Mouse (Mus musculus): ENCODE results near the gene Prdm16.

Gene Prdm16

DNA sequence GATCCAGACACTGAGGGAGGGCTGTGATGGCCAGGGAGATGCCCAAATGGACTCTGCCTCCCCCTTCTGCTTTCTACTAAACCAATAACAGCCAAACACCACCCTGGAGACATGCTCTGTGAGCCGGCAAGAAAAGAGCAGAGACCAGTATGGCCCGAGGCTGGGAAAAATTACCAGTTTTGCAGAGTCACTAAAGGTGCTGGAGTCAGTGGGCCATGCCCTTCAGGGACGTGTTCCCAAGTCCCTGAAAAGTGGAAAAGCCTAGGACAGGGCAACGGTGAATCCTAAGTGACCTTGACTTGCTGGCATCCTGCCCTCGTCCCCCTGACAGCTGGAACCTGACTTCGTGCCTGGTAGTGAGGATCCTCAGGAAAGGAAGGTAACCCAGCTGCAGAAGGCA lies 5.8 kb upstream of the Prdm16 start:
- H3K36me3 ChIP-seq (ENCODE audit: insufficient read depth, low read length): peaks cover 22% of the 10 kb centered on the region
- no peaks in the 10 kb centered on the region for H3K9me3 ChIP-seq (ENCODE audit: low read length)
- H3K4me3 ChIP-seq (replicated peaks; ENCODE audit: low read length): no peak overlapping the region
- H3K27me3 ChIP-seq (ENCODE audit: insufficient read depth, low read length): peaks cover 80% of the 10 kb centered on the region
- TF ChIP-seq POU5F1 (IDR thresholded peaks at IDR 0.05; ENCODE audit: borderline replicate concordance, low read length) (no peak), CTCF (conservative IDR thresholded peaks at IDR 0.05; ENCODE audit: low read length) (no peak), NANOG (IDR thresholded peaks at IDR 0.05; ENCODE audit: borderline replicate concordance, low read length) (no peak)
- H3K4me1 ChIP-seq (replicated peaks; ENCODE audit: low read depth, low read length): peaks cover 64% of the 10 kb centered on the region

DNA sequence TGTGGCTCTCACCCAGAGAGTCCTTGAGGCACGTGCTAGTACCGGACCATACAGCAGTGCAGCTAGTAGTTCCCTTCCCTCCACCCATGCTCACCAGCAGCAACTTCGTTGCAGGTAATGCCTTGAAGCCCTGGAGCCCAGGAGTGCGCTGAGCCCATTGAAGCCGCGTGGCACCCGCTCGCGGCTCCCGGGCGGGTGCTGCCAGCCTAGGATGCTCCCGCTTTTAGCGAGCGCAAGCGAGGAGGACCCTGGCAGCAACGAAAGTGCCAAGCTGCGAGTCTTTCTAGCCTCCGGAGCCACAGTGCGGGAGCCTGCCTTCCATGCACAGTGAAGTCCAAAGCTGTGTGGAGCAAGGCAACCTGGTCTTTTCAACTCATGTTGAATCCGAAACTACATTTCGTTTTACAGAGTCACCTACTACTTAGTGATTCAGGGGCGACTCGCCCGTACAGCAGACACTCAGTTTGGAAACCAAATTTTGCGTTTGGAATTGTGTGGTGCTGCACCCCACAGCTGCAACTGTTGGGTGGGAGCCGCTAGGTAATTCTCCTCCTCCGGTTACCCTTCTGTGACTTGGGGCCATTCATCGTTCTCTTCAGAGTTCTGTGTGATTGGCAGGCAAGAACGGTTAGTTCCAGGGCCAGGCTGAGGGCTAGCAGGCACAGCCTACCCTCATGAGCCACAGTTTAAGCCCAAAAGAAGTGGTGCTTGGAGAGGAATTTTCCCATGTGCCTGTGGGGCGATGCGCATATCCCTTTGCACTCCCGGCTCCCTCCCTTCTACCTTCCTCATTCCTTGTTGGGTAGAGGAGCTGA lies 4.8 kb upstream of the Prdm16 start:
- H3K36me3 ChIP-seq (ENCODE audit: insufficient read depth, low read length): peaks cover 12% of the 10 kb centered on the region
- H3K4me3 ChIP-seq (replicated peaks; ENCODE audit: low read length): peak overlapping the region; percentile 51
- H3K27me3 ChIP-seq (ENCODE audit: insufficient read depth, low read length): peaks cover 86% of the 10 kb centered on the region
- TF ChIP-seq NANOG (IDR thresholded peaks at IDR 0.05; ENCODE audit: borderline replicate concordance, low read length) (no peak), CTCF (conservative IDR thresholded peaks at IDR 0.05; ENCODE audit: low read length) (no peak), POU5F1 (IDR thresholded peaks at IDR 0.05; ENCODE audit: borderline replicate concordance, low read length) (no peak)
- H3K4me1 ChIP-seq (replicated peaks; ENCODE audit: low read depth, low read length): peaks cover 64% of the 10 kb centered on the region
- no peaks in the 10 kb centered on the region for H3K9me3 ChIP-seq (ENCODE audit: low read length)

DNA sequence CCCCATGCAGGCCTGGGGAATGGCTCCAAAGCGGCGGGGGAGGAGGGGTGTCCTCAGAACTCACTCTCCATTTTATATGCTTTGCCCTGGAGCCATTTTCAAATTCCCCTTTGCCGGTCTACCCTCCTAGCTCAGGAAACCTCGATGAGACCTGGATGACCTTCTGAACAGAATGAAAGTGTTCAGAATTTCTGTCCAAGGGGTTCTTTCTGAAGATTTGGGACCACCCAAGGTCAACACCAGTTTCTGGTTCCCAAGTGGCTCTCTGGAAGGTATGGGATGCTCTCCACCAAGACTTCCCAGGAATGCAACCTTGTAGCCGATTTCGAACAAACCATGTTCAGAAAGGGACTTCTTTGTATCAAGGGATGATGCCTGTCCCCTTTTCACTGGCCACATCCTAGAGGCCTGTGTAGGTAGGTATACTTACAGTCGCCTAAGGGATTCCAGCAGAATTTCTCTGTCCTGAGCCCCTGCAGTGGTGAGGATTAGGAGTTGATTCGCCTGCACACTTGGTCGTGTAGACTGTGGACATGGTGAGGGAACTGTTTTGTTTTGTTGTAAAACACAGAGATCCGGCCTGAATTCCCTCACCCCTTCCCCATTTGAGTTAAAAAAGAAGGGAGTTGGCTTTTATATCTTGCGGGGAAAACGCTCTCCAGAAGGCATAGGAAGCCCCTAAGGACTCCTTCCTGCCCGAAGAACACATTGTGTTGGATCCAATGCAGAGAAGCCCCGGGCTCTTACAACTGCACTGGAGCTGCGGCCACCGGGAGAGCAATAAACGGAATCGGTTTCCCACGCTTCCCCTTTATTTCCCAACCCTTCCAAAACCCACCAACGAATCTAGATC lies 4.0 kb upstream of the Prdm16 start:
- Histone ChIP-seq H3K9me3 (ENCODE audit: low read length) (no peaks in the 10 kb centered on the region), H3K27me3 (ENCODE audit: insufficient read depth, low read length) (peaks cover 88% of the 10 kb centered on the region), H3K4me1 (replicated peaks; ENCODE audit: low read depth, low read length) (peaks cover 64% of the 10 kb centered on the region), H3K36me3 (ENCODE audit: insufficient read depth, low read length) (peaks cover 4% of the 10 kb centered on the region; the same call in 1 of the 2 replicates), H3K4me3 (replicated peaks; ENCODE audit: low read length) (peak overlapping the region; percentile 51; the same call in 1 of the 2 replicates)
- TF ChIP-seq POU5F1 (IDR thresholded peaks at IDR 0.05; ENCODE audit: borderline replicate concordance, low read length) (no peak), CTCF (conservative IDR thresholded peaks at IDR 0.05; ENCODE audit: low read length) (no peak), NANOG (IDR thresholded peaks at IDR 0.05; ENCODE audit: borderline replicate concordance, low read length) (no peak)

DNA sequence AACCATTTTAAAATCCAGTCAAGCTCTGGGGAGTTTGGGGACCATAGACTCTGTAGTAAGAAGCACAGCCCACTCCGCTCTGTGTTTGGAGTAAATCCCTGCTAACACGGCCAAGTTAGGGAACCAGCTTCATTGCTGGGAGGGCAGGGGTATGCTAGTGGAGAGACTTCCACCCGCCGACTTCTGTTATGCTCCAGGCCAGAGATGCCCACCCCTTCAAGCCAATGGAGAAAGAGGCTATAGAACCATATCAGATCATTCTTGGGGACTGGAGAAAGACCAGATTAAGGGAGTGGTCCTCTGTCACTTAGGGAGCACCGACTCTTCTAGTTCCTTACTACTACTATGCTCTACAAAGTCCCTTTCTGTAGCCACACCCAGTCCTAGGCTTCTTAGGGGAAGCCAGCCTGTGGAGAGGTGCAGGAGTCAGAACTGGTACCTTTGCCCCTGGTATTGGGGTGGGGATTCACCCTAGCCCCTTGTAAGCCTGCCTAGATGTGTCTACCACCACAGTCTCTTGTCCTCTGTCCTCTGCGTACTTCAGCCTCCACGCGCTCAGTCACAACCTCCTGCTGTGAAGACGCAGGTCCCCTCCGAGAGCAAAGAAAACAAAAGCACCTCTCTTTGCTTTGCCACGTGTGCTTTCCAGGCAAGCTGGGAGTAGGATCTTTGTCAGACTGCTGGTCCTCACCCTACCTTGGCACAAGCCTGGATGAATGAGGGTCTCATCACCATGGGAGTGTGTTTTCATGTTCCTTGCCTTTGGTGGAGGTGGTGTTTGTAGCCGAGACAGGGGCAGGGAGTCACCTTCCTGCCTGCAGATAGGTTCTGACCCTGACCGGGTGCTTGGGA lies 3.1 kb upstream of the Prdm16 start:
- Histone ChIP-seq H3K27me3 (ENCODE audit: insufficient read depth, low read length) (peaks cover 91% of the 10 kb centered on the region), H3K36me3 (ENCODE audit: insufficient read depth, low read length) (no peaks in the 10 kb centered on the region), H3K4me3 (replicated peaks; ENCODE audit: low read length) (0 out of 2 replicates have a peak overlapping the region, but pooled peaks have one; percentile 51), H3K9me3 (ENCODE audit: low read length) (no peaks in the 10 kb centered on the region), H3K4me1 (replicated peaks; ENCODE audit: low read depth, low read length) (peaks cover 66% of the 10 kb centered on the region)
- TF ChIP-seq NANOG (IDR thresholded peaks at IDR 0.05; ENCODE audit: borderline replicate concordance, low read length) (no peak), POU5F1 (IDR thresholded peaks at IDR 0.05; ENCODE audit: borderline replicate concordance, low read length) (no peak), CTCF (conservative IDR thresholded peaks at IDR 0.05; ENCODE audit: low read length) (no peak)

DNA sequence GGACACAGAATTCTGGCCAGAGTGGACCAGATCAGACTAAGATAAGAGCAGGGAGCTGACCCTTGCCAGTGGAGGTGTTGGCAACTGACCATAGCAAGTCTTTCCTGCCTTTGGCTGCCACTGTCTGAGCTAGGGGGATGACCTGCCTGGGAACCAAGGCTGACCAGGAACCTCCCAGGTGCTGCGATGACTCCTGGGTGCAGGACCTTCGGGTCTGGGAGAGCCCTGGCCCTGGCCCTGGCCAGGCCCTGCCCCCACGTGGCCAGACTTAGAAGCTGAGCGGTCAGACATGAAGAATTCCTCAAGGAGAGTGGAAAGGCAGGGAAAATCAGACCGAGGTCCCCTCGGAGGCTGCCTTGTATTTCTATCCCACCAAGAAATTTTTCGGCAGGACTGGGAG lies 2.5 kb upstream of the Prdm16 start:
- peaks cover 73% of the 10 kb centered on the region for H3K4me1 ChIP-seq (replicated peaks; ENCODE audit: low read depth, low read length)
- peaks cover 95% of the 10 kb centered on the region for H3K27me3 ChIP-seq (ENCODE audit: insufficient read depth, low read length)
- TF ChIP-seq NANOG (IDR thresholded peaks at IDR 0.05; ENCODE audit: borderline replicate concordance, low read length) (no peak), POU5F1 (IDR thresholded peaks at IDR 0.05; ENCODE audit: borderline replicate concordance, low read length) (no peak), CTCF (conservative IDR thresholded peaks at IDR 0.05; ENCODE audit: low read length) (no peak)
- H3K9me3 ChIP-seq (ENCODE audit: low read length): no peaks in the 10 kb centered on the region
- no peaks in the 10 kb centered on the region for H3K36me3 ChIP-seq (ENCODE audit: insufficient read depth, low read length)
- H3K4me3 ChIP-seq (replicated peaks; ENCODE audit: low read length): no peak overlapping the region

DNA sequence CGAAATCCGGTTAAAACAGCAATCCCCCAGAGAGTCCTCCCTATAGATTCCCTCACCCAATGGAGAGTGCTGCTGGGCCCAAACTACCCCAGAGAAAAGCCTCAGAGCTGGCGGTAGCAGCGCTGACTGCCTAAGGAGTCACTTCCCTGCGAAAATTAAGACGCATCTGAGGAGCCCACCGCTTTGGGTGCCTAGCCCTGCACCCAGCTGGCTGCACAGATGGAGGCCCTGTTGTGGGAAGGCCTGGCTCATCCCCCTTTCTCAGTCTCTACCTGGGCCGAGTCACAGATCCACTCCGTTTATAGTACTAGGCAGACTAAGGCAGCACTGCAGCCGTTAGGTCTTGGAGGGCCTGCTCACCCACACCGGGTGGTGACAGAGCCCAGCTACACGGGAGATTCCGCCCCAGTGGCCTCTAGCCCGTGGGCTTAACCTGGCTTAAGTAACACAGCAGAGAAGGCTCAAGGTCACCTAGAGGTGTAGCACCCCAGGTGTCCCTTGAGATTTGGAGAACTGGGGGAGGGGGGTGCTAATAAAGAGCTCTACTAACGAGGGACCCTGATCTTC lies 1.7 kb upstream of the Prdm16 start:
- peak overlapping the region; percentile 74 for H3K4me3 ChIP-seq (replicated peaks; ENCODE audit: low read length)
- no peak for TF ChIP-seq POU5F1 (IDR thresholded peaks at IDR 0.05; ENCODE audit: borderline replicate concordance, low read length)
- TF ChIP-seq CTCF (conservative IDR thresholded peaks at IDR 0.05; ENCODE audit: low read length): no peak
- TF ChIP-seq NANOG (IDR thresholded peaks at IDR 0.05; ENCODE audit: borderline replicate concordance, low read length): no peak
- peaks cover 69% of the 10 kb centered on the region for H3K4me1 ChIP-seq (replicated peaks; ENCODE audit: low read depth, low read length)
- H3K9me3 ChIP-seq (ENCODE audit: low read length): no peaks in the 10 kb centered on the region
- peaks cover 95% of the 10 kb centered on the region for H3K27me3 ChIP-seq (ENCODE audit: insufficient read depth, low read length)
- no peaks in the 10 kb centered on the region for H3K36me3 ChIP-seq (ENCODE audit: insufficient read depth, low read length)

DNA sequence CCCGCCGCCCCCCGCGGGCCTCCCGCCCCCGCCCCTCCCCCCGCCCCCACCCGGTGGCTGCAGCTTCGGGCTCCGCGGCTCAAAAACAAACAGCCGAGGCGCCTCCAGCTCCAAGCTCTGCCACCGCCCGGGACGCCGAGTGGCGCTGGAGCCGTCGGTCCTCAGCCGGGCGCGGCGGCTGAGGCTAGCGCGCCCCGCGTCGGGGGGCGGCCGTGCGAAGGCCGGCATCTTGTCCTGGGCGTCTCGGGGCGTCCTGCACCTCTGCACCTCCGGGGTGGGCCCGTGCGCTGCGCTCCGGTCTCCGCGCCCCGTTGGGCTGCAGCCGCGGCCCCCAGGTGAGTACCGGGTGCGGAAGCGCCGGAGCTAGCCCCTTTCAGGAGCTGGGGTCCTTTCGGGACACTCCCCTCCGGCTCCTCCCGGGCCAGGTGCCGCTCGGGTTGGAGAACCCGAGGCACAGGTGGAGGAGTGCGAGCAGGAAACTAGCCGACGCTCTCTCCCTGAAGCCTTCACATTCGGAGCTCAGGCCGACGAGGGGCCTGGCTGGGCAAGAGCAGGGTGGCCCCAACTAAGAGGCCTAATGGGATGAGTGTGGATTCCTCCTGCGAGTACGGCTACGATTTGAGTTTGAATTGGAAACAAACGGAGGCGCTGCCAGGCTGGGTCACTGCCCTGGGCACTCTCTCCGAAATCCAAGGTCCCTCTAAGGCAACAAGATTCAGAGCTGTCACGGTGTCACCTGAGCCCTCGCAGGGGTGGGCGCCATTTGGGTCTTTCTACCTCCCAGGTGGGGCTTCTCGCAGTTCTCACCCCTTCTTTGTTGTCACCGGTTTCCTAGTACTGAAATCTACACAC lies 1.0 kb upstream of the Prdm16 start:
- Histone ChIP-seq H3K4me1 (replicated peaks; ENCODE audit: low read depth, low read length) (peaks cover 62% of the 10 kb centered on the region), H3K4me3 (replicated peaks; ENCODE audit: low read length) (peak overlapping the region; percentile 74), H3K36me3 (ENCODE audit: insufficient read depth, low read length) (no peaks in the 10 kb centered on the region), H3K27me3 (ENCODE audit: insufficient read depth, low read length) (peaks cover 95% of the 10 kb centered on the region), H3K9me3 (ENCODE audit: low read length) (no peaks in the 10 kb centered on the region)
- TF ChIP-seq NANOG (IDR thresholded peaks at IDR 0.05; ENCODE audit: borderline replicate concordance, low read length) (no peak), CTCF (conservative IDR thresholded peaks at IDR 0.05; ENCODE audit: low read length) (no peak), POU5F1 (IDR thresholded peaks at IDR 0.05; ENCODE audit: borderline replicate concordance, low read length) (no peak)

Measured in E14TG2a.4 (cell line).